Mouse (Mus musculus) gastrocnemius, postnatal 36 days (tissue): ENCODE results near the gene Pkig. TPM values are rescaled to one million over a fixed set of nuclear protein-coding genes. Genes with fewer than 3 reads are reported as not detected.
A peak's percentile ranks its signal among the peaks of the same experiment; 100 is the strongest.
"Not testable (repeated sequence)": the region's sequence is repeated elsewhere in the genome, so short reads cannot be mapped to it uniquely, and the experiment has no call there.

Experiments
- DNase-seq, 2 experiments: peaks; one replicate each; pipeline ENCODE4 v3.0.0; 2022
- intact Hi-C: fragments of 180-260 bp; cut with DNase I; formaldehyde crosslinking; loops from one replicate; pipeline ENCODE4 v1.15.1; 2025
- total RNA-seq, 2 experiments: library from RNA; stranded (reverse); gene quantifications; 2 replicates each; pipeline ENCODE4 v1.2.3; 2021

The Pkig gene
- total RNA-seq, 2 experiments from 2014 or later = 80.1 to 98.9 TPM

GRCm38 (mm10) chr2:163674397-163674796 lies 16.2 kb downstream of the Pkig start:
- intact Hi-C loops = no loop called here
- no peak for DNase-seq

DNA sequence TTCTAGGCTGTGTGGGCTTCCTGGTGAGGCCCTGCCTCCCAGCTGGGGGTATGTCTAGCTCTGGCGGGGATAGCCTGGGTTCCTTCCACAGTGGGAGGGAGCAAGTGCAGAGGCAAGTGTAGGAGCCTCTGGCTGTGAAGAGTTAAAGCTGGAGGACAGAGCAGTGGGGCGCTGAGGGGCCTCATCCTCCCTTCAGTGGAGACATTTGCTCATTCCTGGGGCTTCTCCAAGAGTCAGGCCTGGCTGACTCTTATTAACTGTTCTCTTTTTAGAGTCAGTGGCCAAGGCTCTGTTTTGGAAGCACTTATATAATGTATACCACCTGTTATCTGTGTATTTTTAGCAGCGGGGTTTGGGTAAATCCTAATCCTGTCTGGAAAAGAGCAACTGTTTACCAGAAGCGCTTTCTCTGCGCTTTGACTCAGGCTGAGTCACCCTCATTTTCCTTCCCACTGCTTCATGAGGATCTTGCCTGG lies 17.0 kb downstream of the Pkig start:
- no peak for DNase-seq
- intact Hi-C loops = no loop called here

GRCm38 (mm10) chr2:163675662-163676061 lies 17.5 kb downstream of the Pkig start:
- intact Hi-C loops = no loop called here
- no peak for DNase-seq

GRCm38 (mm10) chr2:163676321-163676720 lies 18.1 kb downstream of the Pkig start:
- no peak for DNase-seq
- intact Hi-C loops = no loop called here

DNA sequence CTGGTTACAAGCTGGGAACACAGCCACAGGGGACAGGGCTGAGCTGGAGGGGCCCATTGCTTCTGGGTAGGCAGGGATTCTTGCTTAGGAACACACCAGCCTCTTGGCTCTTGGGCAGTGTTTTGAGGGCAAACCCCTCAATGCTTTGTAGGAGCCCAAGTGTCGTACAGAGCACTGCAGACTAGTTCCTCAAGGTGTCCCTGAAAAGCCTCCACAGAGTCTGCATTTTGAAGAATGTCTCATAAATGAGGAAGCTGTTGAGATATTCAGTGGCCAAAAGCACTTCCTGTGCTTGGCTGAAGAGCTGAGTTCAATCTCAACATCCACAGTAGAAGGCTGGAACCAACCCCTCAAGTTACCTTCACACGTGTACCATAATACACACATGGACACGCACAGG lies 18.6 kb downstream of the Pkig start:
- DNase-seq = no peak
- intact Hi-C loops = no loop called here

DNA sequence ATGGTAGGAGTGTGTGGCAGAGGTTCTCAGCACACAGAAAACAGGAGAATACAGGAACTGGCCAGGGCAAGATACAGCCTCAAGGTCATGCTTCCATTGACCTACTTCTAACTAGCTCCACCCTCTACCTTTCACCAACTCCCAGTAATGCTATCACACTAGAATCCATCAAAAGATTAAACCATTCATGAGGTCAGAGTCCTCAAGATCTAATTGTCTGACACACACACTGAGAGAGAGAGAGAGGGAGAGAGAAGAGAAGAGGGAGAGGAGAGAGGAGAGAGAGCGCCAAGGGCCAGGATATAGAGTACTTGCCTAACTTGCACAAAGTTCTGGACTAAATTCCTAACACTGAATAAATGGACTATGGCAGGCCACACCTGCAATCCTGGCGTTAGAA lies 24.2 kb downstream of the Pkig start:
- intact Hi-C loops = no loop called here
- DNase-seq = no peak

- DNase-seq = no peak
- intact Hi-C loops = no loop called here
These were observed 27.1 kb downstream of the Pkig start for GRCm38 (mm10) chr2:163685287-163685686.

GRCm38 (mm10) chr2:163685761-163686200 lies 27.6 kb downstream of the Pkig start:
- intact Hi-C loops = no loop called here
- DNase-seq = peak; percentile 24 to 50

GRCm38 (mm10) chr2:163686233-163686632 lies 28.0 kb downstream of the Pkig start:
- intact Hi-C loops = no loop called here
- no peak for DNase-seq

DNA sequence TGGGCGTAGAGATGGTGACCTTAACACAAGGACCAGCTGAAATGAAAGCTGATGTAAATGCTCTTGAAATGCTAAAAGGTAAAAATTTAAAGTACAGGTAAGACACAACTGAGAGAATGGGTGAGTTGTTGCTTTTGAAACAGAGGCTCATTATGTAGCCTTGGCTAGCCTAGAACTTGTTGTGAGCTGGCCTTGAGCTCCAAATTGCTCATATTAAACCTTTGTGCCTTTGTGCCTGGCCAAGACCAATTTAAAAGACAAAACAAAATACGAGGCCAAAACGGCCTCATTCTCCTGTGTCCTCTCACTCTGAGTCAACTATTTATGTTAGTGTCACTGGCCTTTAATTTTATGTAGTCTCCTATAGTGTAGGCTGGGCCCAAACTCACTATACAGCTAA lies 28.7 kb downstream of the Pkig start:
- no peak for DNase-seq
- intact Hi-C loops = no loop called here

DNA sequence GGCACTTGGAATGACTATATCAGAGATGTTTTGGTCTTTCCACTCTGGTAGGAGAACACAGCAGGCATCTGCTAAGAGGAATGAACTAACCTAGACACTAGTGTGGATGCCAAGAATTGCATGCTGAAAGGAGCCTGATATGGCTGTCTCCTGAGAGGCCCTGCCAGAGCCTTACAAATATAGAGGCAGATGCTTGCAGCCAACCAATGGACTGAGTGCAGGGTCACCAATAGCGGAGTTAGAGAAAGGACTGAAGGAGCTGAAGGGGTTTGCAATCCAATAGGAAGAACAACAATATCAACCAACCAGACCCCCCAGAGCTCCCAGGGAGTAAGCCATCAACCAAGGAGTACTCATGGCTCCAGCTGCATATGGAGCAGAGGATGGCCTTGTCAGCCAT lies 30.2 kb downstream of the Pkig start:
- DNase-seq, intact Hi-C loops: not testable (repeated sequence)

DNA sequence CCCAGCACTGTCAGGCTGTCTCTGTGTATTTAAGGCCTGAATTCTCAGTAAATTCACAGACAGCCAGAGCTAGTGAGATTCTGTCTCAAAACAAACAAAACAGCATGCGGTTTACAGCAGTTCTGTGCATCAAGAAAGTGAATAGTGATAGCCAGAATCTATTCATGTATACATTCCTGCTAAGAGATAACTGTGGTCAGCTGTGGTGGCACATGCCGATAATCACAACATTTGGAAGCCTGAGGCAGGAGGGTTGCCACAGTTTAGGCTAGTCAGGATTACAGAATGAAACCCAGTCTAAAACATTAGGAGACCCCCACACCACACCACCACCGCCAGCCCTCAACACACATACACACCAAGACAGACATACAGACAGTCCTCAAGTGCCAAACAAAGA lies 31.6 kb downstream of the Pkig start:
- intact Hi-C loops = loop anchor here (5.0 kb wide), 1 partner anchor 32 kb away; the partner anchor contains the start of gene Pkig
- DNase-seq = no peak

- intact Hi-C loops = loop anchor here (5.0 kb wide), 1 partner anchor 33 kb away; the partner anchor contains the start of gene Pkig
- no peak for DNase-seq
These were observed 32.5 kb downstream of the Pkig start for GRCm38 (mm10) chr2:163690409-163691304.

- intact Hi-C loops = loop anchor here (5.0 kb wide), 1 partner anchor 35 kb away; the partner anchor contains the start of gene Pkig
- DNase-seq = no peak
These were observed 33.8 kb downstream of the Pkig start for GRCm38 (mm10) chr2:163691846-163692605.

DNA sequence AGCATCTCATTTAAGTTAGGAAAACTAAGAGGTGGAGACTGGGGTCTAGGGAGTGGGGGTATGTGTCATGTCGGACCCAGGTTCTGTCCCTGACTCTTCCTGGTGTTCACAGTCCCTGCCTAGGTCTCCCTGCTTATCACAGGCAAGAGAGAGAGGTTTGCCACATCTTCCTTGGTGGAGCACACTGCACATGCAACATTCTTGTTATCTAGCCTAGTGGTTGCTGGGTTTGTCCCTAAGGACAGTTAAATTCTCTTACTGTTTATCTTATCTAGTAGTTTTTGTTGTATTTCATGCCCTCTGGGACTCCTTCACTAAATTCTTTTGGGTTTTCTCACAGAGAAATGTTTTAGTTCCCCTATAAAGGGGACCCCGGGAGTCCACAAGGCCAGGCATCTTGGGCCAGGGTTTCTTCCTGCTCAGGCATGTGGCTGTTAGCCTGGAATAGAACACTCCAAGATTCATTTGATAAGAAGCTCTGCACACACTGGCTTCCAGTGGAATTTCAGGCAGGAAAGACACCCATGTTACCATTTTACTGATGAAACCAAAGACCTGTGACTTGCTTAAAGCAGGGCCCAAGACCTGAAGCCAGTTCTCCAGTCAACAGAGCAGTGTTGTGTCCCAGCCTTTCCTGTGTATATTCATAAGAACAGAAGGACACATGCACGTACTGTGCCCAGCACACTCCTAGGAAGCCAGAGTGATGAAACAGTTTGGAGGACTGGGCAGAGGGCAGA lies 34.9 kb downstream of the Pkig start:
- DNase-seq = no peak
- intact Hi-C loops = loop anchor here (5.0 kb wide), 1 partner anchor 36 kb away; the partner anchor contains the start of gene Pkig

- no peak for DNase-seq
- intact Hi-C loops = loop anchor here (5.0 kb wide), 1 partner anchor 37 kb away; the partner anchor contains the start of gene Pkig
These were observed 35.6 kb downstream of the Pkig start for GRCm38 (mm10) chr2:163693716-163694314.

GRCm38 (mm10) chr2:163696763-163697162 lies 38.6 kb downstream of the Pkig start:
- intact Hi-C loops = no loop called here
- no peak for DNase-seq

DNA sequence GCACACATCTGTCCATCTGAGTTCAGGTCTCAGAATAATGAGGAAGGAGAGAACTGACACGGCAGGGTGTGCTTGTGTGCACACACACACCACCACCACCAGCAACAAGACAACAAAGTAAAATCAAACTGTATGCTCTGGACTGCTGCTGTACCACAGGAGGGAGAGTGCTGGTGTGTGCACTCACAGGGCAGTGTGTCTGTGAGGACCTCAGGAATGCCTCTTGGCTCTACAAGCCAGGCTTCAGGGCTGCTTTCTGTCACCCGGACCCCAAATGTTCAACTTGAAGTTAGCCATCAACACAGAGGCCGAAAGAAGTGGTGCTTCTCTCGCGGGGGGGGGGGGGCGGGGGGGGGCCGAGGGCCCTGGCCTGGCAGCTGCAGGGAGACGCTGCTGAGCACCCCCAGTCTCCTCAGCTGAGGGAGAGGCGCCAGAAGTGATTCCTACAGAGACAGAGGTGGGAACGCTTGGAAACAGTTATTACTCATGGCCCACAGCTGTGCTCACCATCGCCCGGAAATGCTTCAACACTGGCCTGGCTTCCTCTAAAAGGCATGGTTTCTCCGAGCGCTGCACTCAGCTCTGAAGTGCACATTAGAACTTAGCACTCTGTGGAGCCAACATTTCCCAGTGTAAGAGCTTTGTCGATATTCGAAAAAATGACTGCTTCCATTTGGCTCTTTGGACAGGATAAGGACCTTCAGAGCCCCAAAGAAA lies 39.7 kb downstream of the Pkig start:
- peak; percentile 45 to 47 for DNase-seq
- intact Hi-C loops = loop anchor here (2.0 kb wide), 1 partner anchor 15 kb away; no protein-coding TSS in a partner anchor
